Mouse (Mus musculus) forebrain, embryonic 10.5 days (tissue): ENCODE measurements around the gene Ppara. TPM values are rescaled to one million over a fixed set of nuclear protein-coding genes. Genes with fewer than 3 reads are reported as not detected.
A peak's percentile ranks its signal among the peaks of the same experiment; 100 is the strongest.

ENCODE experiments used
- DNase-seq: peaks from one replicate; pipeline ENCODE4 v3.0.0-alpha.2; 2017; ENCODE audit warnings: low spot score; ENCODE audit errors: extremely low spot score
- H3K27ac ChIP-seq: fragments of 300-500 bp; sonication (generic); 2 replicates; pipeline ENCODE4 v1.5.1; 2016; ENCODE audit warnings: mild to moderate bottlenecking
- H3K27me3 ChIP-seq: fragments of 300-500 bp; sonication (generic); 2 replicates; pipeline ENCODE4 v1.6.1; 2016; ENCODE audit warnings: mild to moderate bottlenecking; ENCODE audit not compliant: poor library complexity, severe bottlenecking
- H3K36me3 ChIP-seq: fragments of 300-500 bp; sonication (generic); replicated peaks from 2 replicates; pipeline ENCODE4 v1.6.1; 2016; ENCODE audit warnings: mild to moderate bottlenecking, moderate library complexity
- H3K4me1 ChIP-seq: fragments of 300-500 bp; sonication (generic); 2 replicates; pipeline ENCODE4 v1.6.1; 2016
- H3K4me3 ChIP-seq: fragments of 300-500 bp; sonication (generic); 2 replicates; pipeline ENCODE4 v1.5.1; 2016; ENCODE audit warnings: mild to moderate bottlenecking, moderate library complexity
- H3K9me3 ChIP-seq: fragments of 300-500 bp; sonication (generic); 2 replicates; pipeline ENCODE4 v1.6.1; 2016; ENCODE audit warnings: mild to moderate bottlenecking, moderate library complexity
- WGBS: fragments of 180-500 bp; shearing (Covaris S2); methylation state at CpG from one replicate; pipeline ENCODE4 v1.1.7; 2016; 5-methylcytosine and 5-hydroxymethylcytosine counted together
- microRNA counts: library from miRNA; unstranded; fragments of <30 nt; microRNA quantifications from one replicate; lab custom pipeline; 2017
- microRNA-seq: library from miRNA; unstranded; fragments of <30 nt; microRNA quantifications from one replicate; pipeline ENCODE4, GENCODE M21; 2017
- polyA plus RNA-seq: library from polyadenylated mRNA; unstranded; fragments of >200 nt; fragmentation: Nextera tagmentation; extraction: Ambion mirVana; gene quantifications from 2 replicates; pipeline ENCODE4 v1.2.1, GENCODE M21; 2016

Ppara gene
- polyA plus RNA-seq, 1 experiment from 2014 or later: 0.11 TPM

DNA sequence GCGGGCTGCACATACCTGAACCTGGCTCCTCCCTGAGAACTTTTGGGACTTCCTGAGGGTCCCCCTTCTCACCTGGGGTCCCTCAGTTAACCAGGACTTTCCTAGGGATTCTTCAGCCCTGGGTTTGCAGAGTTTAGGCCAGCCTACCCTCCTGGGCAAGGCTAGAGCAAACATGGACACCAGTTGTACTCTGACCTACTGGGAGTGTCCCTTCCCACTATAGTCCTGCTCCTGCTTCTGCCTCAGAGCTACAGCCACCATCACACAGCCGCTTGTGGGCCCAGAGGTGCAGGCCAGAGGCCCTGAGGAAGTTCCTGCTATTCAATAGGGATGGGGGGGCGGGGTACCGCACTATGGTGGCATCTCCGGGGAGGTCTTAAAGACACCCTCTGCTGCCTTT lies 94.7 kb downstream of the Ppara start:
- Histone ChIP-seq H3K4me3 (no peak overlapping the region), H3K36me3 (no peaks in the 10 kb centered on the region), H3K4me1 (peaks cover 17% of the 10 kb centered on the region), H3K27me3 (no peaks in the 10 kb centered on the region), H3K9me3 (no peaks in the 10 kb centered on the region), H3K27ac (no peak overlapping the region)
- DNase-seq: no peak
- 76% methylated on average over 5 of the region's 5 CpGs for WGBS

GRCm38 (mm10) chr15:85831954-85832590 lies 97.3 kb downstream of the Ppara start, which contains the start of gene Ttc38:
Gene Ttc38 (plus strand): TSS chr15:85832306.
- H3K9me3 ChIP-seq: no peaks in the 10 kb centered on the region
- peak within 1 kb of the TSS; percentile 64 for H3K4me3 ChIP-seq
- H3K27me3 ChIP-seq: no peaks in the 10 kb centered on the region
- H3K27ac ChIP-seq: peak within 1 kb of the TSS; percentile 84
- peak; percentile 76 for DNase-seq
- H3K4me1 ChIP-seq: peaks cover 17% of the 10 kb centered on the region
- WGBS: 1% methylated on average over 27 of the region's 27 CpGs
- H3K36me3 ChIP-seq: no peaks in the 10 kb centered on the region

DNA sequence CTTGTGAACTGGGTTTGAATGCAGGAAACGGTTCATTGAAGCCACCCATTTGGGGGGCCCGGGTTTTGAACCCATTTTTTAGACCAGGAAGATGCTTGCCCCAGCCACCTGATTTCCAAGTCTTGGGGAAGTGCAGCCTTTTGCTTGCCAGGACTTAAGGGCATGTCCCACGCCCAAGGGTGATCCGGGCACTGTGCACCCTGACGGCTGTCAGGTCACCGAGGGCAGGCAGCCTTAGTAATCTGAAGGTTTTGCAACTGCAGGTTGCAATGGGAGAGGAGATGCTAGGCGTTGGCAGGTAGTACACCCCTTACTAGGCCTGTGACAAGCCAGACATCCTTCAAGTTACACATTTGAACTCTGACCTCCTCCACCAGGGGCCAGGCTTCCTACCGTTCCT lies 97.8 kb downstream of the Ppara start:
- Histone ChIP-seq H3K36me3 (no peaks in the 10 kb centered on the region), H3K4me1 (peaks cover 17% of the 10 kb centered on the region), H3K4me3 (peak overlapping the region; percentile 64), H3K27me3 (no peaks in the 10 kb centered on the region), H3K27ac (peak overlapping the region; percentile 84; the same call in 1 of the 2 replicates), H3K9me3 (no peaks in the 10 kb centered on the region)
- 54% methylated on average over 8 of the region's 8 CpGs for WGBS
- no peak for DNase-seq

DNA sequence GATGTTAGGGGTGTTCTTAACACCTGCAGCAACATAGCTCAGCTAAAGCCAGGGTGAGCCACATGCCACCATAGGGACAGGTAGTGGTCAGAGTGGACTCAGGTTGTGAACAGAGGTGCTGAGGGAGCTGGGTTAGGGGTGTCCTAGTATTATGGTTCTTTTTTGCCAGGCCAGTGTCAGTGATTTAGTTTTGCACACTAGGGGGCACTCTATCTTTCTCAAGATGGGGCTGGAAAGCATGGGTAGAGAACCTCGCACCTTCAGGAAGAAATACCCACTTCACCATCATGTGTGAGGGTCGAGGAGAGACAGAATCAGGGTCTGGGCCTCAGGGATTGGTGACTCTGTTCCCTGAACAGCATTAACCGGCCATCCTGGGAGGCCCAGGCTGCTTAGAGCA lies 100.6 kb downstream of the Ppara start:
- no peak for DNase-seq
- WGBS: 73% methylated on average over 3 of the region's 3 CpGs
- H3K36me3 ChIP-seq: no peaks in the 10 kb centered on the region

DNA sequence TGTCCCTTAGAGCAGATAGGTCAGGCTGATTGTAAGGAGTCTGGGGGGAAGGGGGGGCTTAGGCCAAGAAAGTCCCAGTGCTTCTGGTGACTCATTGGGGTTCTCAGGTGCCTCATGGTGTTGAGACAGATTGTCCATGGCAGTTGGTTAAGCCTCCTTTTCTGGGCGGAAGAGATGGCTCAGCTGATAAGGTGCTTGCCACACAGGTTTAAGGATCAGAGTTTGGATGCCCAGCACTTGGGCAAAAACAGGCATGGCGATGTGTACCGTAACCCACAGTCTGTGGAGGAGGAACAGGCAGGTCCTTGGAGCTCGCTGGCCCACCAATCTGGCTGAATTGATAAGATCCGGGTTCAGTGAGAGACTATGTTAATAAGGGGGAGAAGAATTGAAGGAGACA lies 102.1 kb downstream of the Ppara start:
- no peaks in the 10 kb centered on the region for H3K36me3 ChIP-seq
- no peak overlapping the region for H3K4me3 ChIP-seq
- no peaks in the 10 kb centered on the region for H3K9me3 ChIP-seq
- no peak for DNase-seq
- peaks cover 18% of the 10 kb centered on the region for H3K4me1 ChIP-seq
- H3K27me3 ChIP-seq: no peaks in the 10 kb centered on the region
- WGBS: 94% methylated on average over 5 of the region's 5 CpGs
- H3K27ac ChIP-seq: no peak overlapping the region

More for the DNA sequence above, 100.6 kb downstream of the Ppara start:
- H3K27ac ChIP-seq: no peak overlapping the region
- no peaks in the 10 kb centered on the region for H3K27me3 ChIP-seq
- no peaks in the 10 kb centered on the region for H3K9me3 ChIP-seq
- peaks cover 17% of the 10 kb centered on the region for H3K4me1 ChIP-seq
- no peak overlapping the region for H3K4me3 ChIP-seq

DNA sequence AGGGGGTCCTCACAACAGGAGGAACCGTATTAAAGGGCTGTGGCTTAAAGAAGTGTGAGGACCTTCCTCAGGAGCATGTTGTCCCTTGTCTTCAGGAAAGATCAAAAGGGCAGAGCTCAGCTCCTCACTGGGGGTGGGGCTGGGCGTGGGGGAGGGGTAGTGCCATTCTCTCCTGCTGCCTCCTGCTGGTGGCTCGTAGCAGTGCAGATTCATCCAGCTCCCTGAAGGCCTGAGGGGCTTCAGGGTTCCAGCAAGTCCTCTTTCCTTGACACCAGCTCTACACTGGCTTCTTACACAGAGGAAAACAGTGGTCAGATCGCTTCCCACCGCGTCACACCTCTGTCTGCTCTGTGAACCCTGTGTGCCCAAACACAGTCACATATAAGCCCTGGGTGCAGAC lies 106.2 kb downstream of the Ppara start:
- DNase-seq: peak; percentile 23
- no peaks in the 10 kb centered on the region for H3K9me3 ChIP-seq
- WGBS: 34% methylated on average over 6 of the region's 6 CpGs
- no peaks in the 10 kb centered on the region for H3K27me3 ChIP-seq
- H3K4me1 ChIP-seq: peaks cover 9% of the 10 kb centered on the region
- H3K27ac ChIP-seq: no peak overlapping the region
- no peaks in the 10 kb centered on the region for H3K36me3 ChIP-seq
- H3K4me3 ChIP-seq: no peak overlapping the region

GRCm38 (mm10) chr15:85841796-85842360 lies 107.1 kb downstream of the Ppara start:
- no peak overlapping the region for H3K4me3 ChIP-seq
- 80% methylated on average over 5 of the region's 5 CpGs for WGBS
- no peak for DNase-seq
- no peaks in the 10 kb centered on the region for H3K27me3 ChIP-seq
- no peaks in the 10 kb centered on the region for H3K36me3 ChIP-seq
- H3K9me3 ChIP-seq: no peaks in the 10 kb centered on the region
- H3K27ac ChIP-seq: no peak overlapping the region
- H3K4me1 ChIP-seq: peaks cover 9% of the 10 kb centered on the region

GRCm38 (mm10) chr15:85845071-85845470 lies 110.3 kb downstream of the Ppara start:
- no peak overlapping the region for H3K4me3 ChIP-seq
- H3K36me3 ChIP-seq: no peaks in the 10 kb centered on the region
- no peaks in the 10 kb centered on the region for H3K9me3 ChIP-seq
- DNase-seq: no peak
- no peaks in the 10 kb centered on the region for H3K27me3 ChIP-seq
- H3K4me1 ChIP-seq: peaks cover 9% of the 10 kb centered on the region
- H3K27ac ChIP-seq: no peak overlapping the region

DNA sequence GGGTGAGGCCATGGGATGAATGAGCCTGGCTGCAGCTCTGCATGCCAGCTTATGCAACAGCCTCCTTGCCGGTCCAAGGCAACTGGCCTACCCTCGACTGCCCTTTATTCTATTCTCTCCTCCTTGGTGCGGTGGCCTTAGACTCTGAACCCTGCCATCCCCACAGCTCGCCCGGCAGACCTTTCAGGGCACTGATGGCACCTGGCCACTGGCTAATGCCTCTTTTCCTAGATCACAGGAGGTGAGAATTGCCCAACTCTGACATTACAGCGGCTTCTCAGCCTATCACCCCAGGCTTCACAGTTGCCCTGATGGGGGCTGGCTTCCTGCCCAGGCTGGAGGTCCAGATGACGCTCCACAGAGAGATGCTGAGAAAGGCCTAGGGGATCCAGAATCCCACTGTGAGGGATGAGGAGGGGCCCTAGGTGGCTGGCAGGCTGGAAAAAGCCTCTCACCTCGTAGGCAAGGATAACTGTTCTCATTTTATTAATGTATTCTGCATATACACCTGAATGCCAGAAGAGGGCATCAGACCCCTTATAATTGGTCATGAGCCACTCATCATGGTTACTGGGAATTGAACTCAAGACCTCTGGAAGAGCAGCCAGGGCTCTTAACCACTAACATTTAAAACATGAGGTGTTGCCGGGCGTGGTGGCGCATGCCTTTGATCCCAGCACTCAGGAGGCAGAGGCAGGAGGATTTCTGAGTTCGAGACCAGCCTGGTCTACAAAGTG lies 117.0 kb downstream of the Ppara start:
- Histone ChIP-seq H3K9me3 (no peaks in the 10 kb centered on the region), H3K27ac (no peak overlapping the region), H3K36me3 (no peaks in the 10 kb centered on the region), H3K4me1 (no peaks in the 10 kb centered on the region), H3K27me3 (no peaks in the 10 kb centered on the region), H3K4me3 (no peak overlapping the region)
- 85% methylated on average over 12 of the region's 12 CpGs for WGBS
- no peak for DNase-seq

MicroRNA genes within 50 kb of the gene (microRNA counts, 519-probe panel; counts per million panel counts)
- microRNA mmu-let-7b (lab: Ali Mortazavi, UCI): 341 counts per million, percentile 65 among the panel's probes with 10 or more counts
- microRNA mmu-let-7c (lab: Ali Mortazavi, UCI): 4,809 counts per million, percentile 82 among the panel's probes with 10 or more counts

Small RNA genes within 50 kb of the gene (microRNA-seq; reads per million reads assigned to microRNA genes)
- gene Mirlet7b (3.9 reads per million, percentile 8 among the genes with 10 or more reads in this experiment), gene Mirlet7c-2 (not detected)

Other genes with a start within 250 kb of the Ppara start
- not detected in 2 replicates for gene 7530416G11Rik, start 231.8 kb upstream of the Ppara start, polyA plus RNA-seq
- 126 and 134 TPM in 2 replicates for gene Wnt7b, start 152.5 kb upstream of the Ppara start, polyA plus RNA-seq
- gene Cdpf1, start 76.7 kb downstream of the Ppara start, polyA plus RNA-seq: 29.7 and 30.7 TPM in 2 replicates
- 0.04 and 0.09 TPM in 2 replicates for gene Pkdrej, start 86.8 kb downstream of the Ppara start, polyA plus RNA-seq
- 2.2 and 3.1 TPM in 2 replicates for gene Ttc38, start 97.3 kb downstream of the Ppara start, polyA plus RNA-seq
- gene Gtse1, start 124.8 kb downstream of the Ppara start, polyA plus RNA-seq: 62.7 and 63.1 TPM in 2 replicates
- 39.6 and 39.7 TPM in 2 replicates for gene Trmu, start 144.3 kb downstream of the Ppara start, polyA plus RNA-seq